Mouse (Mus musculus) neural tube, embryonic 11.5 days (tissue): ENCODE measurements at regions not wholly inside any gene's neighbourhood (a gene's known extent, or its start where the extent isn't known, plus 50 kb on each side); places are given as distances from the start of the nearest gene placed in this dataset.
"Not testable (repeated sequence)": the region's sequence is repeated elsewhere in the genome, so short reads cannot be mapped to it uniquely, and the experiment has no call there.

ENCODE experiments used
- ATAC-seq: fragments of 200-750 bp; cut with Nextera tagmentation; 2 replicates; pipeline ENCODE4 v1.8.0; 2017; ENCODE audit warnings: moderate number of reproducible peaks, mild to moderate bottlenecking, moderate TSS enrichment, moderate library complexity; ENCODE audit not compliant: insufficient read depth, low FRiP score, low TSS enrichment
- DNase-seq: peaks from one replicate; pipeline ENCODE4 v3.0.0-alpha.2; 2015; ENCODE audit warnings: low spot score
- H3K27ac ChIP-seq: fragments of 300-500 bp; sonication (generic); 2 replicates; pipeline ENCODE4 v1.5.1; 2014; ENCODE audit warnings: low read depth, mild to moderate bottlenecking, low read length
- H3K27me3 ChIP-seq: fragments of 300-500 bp; sonication (generic); 2 replicates; pipeline ENCODE4 v1.6.1; 2014; ENCODE audit warnings: mild to moderate bottlenecking, low read length, mixed read lengths; ENCODE audit not compliant: control insufficient read depth, insufficient read depth
- H3K36me3 ChIP-seq: fragments of 300-500 bp; sonication (generic); 2 replicates; pipeline ENCODE4 v1.6.1; 2014; ENCODE audit warnings: mild to moderate bottlenecking, low read length, moderate library complexity, mixed read lengths; ENCODE audit not compliant: control insufficient read depth, insufficient read depth
- H3K4me1 ChIP-seq: fragments of 300-500 bp; sonication (generic); 2 replicates; pipeline ENCODE4 v1.6.1; 2014; ENCODE audit warnings: low read length, mixed read lengths; ENCODE audit not compliant: control insufficient read depth, insufficient read depth
- H3K4me2 ChIP-seq: fragments of 300-500 bp; sonication (generic); 2 replicates; pipeline ENCODE4 v1.6.1; 2014; ENCODE audit warnings: low read depth, mild to moderate bottlenecking, moderate library complexity
- H3K4me3 ChIP-seq: fragments of 300-500 bp; sonication (generic); 2 replicates; pipeline ENCODE4 v1.5.1; 2014; ENCODE audit warnings: low read depth, low read length
- H3K9ac ChIP-seq: fragments of 300-500 bp; sonication (generic); 2 replicates; pipeline ENCODE4 v1.6.1; 2014; ENCODE audit warnings: mild to moderate bottlenecking, low read length
- H3K9me3 ChIP-seq: fragments of 300-500 bp; sonication (generic); 2 replicates; pipeline ENCODE4 v1.6.1; 2016; ENCODE audit warnings: low read length; ENCODE audit not compliant: control insufficient read depth
- WGBS: fragments of 180-500 bp; shearing (Covaris S2); extraction: QIAGEN DNeasy Blood & Tissue Kit; methylation state at CpG from one replicate; pipeline ENCODE4 v1.1.7; 2014; 5-methylcytosine and 5-hydroxymethylcytosine counted together

DNA sequence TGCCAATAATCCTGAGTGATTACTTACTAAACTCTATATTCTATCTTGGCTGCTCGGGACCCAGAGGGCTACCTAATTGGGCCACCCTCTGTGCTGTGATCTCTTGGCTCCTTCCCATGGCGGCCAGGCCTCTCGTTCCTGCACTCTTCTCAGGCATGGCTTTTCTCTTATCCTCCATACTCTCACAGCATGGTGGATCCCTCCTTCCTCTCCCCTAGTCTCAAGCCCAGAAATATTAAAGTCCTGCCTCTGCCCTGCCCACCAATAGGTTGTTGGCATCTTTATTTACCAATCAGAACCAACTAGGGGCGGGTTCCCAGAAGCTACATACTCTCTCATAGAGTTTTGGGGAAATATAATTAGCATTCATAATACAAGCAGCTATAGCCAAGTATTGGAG is 100.6 kb upstream of the Mocs1 start:
- no peak for DNase-seq
- H3K4me2 ChIP-seq, result no peak overlapping the region
- no peaks in the 10 kb centered on the region for H3K4me1 ChIP-seq
- no peak overlapping the region for H3K27ac ChIP-seq
- no peak overlapping the region for H3K9ac ChIP-seq
- H3K36me3 ChIP-seq, result no peaks in the 10 kb centered on the region
- no peak overlapping the region for H3K4me3 ChIP-seq
- no peak for ATAC-seq
- WGBS, result 70% methylated on average over 4 of the region's 4 CpGs
- H3K9me3 ChIP-seq, result no peaks in the 10 kb centered on the region
- no peaks in the 10 kb centered on the region for H3K27me3 ChIP-seq

GRCm38 (mm10) chr17:49335318-49335717 is 92.8 kb upstream of the Mocs1 start:
- Histone ChIP-seq H3K4me3 (no peak overlapping the region), H3K9ac (no peak overlapping the region), H3K27me3 (no peaks in the 10 kb centered on the region), H3K4me1 (no peaks in the 10 kb centered on the region), H3K36me3 (no peaks in the 10 kb centered on the region), H3K27ac (no peak overlapping the region), H3K4me2 (no peak overlapping the region), H3K9me3 (no peaks in the 10 kb centered on the region)
- DNase-seq, result no peak
- 66% methylated on average over 5 of the region's 5 CpGs for WGBS
- ATAC-seq, result no peak

DNA sequence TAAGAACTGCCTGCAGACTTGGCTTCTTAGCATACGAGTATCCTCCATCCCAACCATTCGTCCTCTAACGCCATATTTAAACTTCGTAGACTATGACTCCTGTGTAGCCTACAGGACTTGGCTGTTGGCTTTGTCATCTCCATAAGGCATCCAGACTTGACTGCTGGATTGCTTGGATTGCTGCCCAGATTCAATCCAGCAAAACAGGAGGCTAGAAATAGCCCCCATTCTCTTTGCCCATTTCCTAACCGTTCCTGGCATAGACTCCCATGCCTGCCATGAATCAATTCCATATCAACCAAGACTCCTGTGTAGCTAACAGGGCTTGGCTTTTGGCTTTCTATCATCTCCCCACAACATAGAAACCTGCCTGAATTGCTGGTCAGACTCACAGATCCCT is 90.3 kb upstream of the Mocs1 start:
- Histone ChIP-seq H3K4me3 (no peak overlapping the region), H3K36me3 (no peaks in the 10 kb centered on the region), H3K9me3 (no peaks in the 10 kb centered on the region), H3K27me3 (no peaks in the 10 kb centered on the region), H3K4me1 (no peaks in the 10 kb centered on the region), H3K9ac (no peak overlapping the region), H3K27ac (no peak overlapping the region), H3K4me2 (no peak overlapping the region)
- WGBS, result 92% methylated on average over 5 of the region's 5 CpGs
- DNase-seq, result no peak
- ATAC-seq, result no peak

- Histone ChIP-seq H3K4me2 (no peak overlapping the region), H3K4me3 (no peak overlapping the region), H3K9me3 (no peaks in the 10 kb centered on the region), H3K27ac (no peak overlapping the region), H3K27me3 (no peaks in the 10 kb centered on the region), H3K36me3 (no peaks in the 10 kb centered on the region), H3K4me1 (no peaks in the 10 kb centered on the region), H3K9ac (no peak overlapping the region)
- ATAC-seq (no peak), DNase-seq (no peak)
- WGBS, result 75% methylated on average over 2 of the region's 2 CpGs
Measured at GRCm38 (mm10) chr17:49342636-49343035, 85.5 kb upstream of the Mocs1 start.

DNA sequence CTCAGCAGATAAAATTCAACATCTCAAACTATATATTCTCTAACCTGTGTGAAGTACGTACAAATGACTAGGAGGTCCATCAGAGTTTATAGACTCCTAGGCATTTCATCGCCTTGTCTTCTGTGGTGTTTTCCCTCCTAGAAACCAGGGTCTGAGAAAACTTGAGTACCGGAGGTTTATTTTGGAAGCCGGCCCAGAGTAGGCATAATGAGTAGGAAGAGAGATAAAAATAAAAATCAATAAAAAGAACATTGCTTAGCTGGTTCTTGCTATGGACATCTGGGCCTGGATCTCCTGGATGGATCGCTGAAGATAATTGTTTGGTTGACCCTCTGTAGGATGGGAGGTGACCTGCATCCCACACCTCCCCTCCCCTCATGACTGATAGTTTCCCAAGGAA is 81.5 kb upstream of the Mocs1 start:
- H3K9ac ChIP-seq, result no peak overlapping the region
- H3K4me2 ChIP-seq, result no peak overlapping the region
- 93% methylated on average over 5 of the region's 5 CpGs for WGBS
- ATAC-seq (no peak), DNase-seq (no peak)
- no peak overlapping the region for H3K4me3 ChIP-seq
- no peaks in the 10 kb centered on the region for H3K27me3 ChIP-seq
- no peaks in the 10 kb centered on the region for H3K36me3 ChIP-seq
- no peak overlapping the region for H3K27ac ChIP-seq
- H3K4me1 ChIP-seq, result no peaks in the 10 kb centered on the region
- no peaks in the 10 kb centered on the region for H3K9me3 ChIP-seq

DNA sequence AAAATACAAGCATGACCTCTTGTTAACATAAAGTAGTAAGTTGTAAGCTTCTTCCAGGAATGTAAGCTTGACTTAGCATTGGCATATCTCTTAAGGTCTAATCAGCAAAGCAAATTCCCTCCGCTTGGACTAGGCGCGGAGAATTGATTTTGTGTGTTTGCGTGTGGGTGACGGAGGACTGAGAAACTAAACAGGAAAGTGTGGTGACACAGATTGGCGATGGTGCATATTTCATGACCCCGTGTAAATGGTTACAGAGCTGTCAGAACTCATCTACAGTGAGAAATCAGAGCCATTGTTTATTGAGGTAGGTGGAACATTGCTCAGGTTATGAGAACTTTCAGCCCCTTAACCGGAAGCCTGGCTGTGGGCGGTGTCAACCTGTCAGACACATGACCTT is 78.8 kb upstream of the Mocs1 start:
- no peaks in the 10 kb centered on the region for H3K36me3 ChIP-seq
- DNase-seq (no peak), ATAC-seq (no peak)
- H3K9ac ChIP-seq, result no peak overlapping the region
- no peaks in the 10 kb centered on the region for H3K4me1 ChIP-seq
- no peak overlapping the region for H3K4me2 ChIP-seq
- no peaks in the 10 kb centered on the region for H3K27me3 ChIP-seq
- 71% methylated on average over 9 of the region's 9 CpGs for WGBS
- H3K27ac ChIP-seq, result no peak overlapping the region
- no peaks in the 10 kb centered on the region for H3K9me3 ChIP-seq
- H3K4me3 ChIP-seq, result no peak overlapping the region

GRCm38 (mm10) chr17:49359212-49359611 is 69.0 kb upstream of the Mocs1 start:
- Histone ChIP-seq H3K9me3 (no peaks in the 10 kb centered on the region), H3K9ac (no peak overlapping the region), H3K27ac (no peak overlapping the region), H3K4me2 (no peak overlapping the region), H3K36me3 (no peaks in the 10 kb centered on the region), H3K4me1 (no peaks in the 10 kb centered on the region), H3K27me3 (no peaks in the 10 kb centered on the region), H3K4me3 (no peak overlapping the region)
- no peak for DNase-seq
- ATAC-seq, result no peak

GRCm38 (mm10) chr17:49360251-49360650 is 67.9 kb upstream of the Mocs1 start:
- H3K4me1 ChIP-seq, H3K9me3 ChIP-seq, H3K9ac ChIP-seq, H3K27ac ChIP-seq, H3K4me3 ChIP-seq, H3K27me3 ChIP-seq, ATAC-seq, H3K4me2 ChIP-seq, H3K36me3 ChIP-seq, DNase-seq: not testable (repeated sequence)
- WGBS, result 44% methylated on average over 6 of the region's 6 CpGs

DNA sequence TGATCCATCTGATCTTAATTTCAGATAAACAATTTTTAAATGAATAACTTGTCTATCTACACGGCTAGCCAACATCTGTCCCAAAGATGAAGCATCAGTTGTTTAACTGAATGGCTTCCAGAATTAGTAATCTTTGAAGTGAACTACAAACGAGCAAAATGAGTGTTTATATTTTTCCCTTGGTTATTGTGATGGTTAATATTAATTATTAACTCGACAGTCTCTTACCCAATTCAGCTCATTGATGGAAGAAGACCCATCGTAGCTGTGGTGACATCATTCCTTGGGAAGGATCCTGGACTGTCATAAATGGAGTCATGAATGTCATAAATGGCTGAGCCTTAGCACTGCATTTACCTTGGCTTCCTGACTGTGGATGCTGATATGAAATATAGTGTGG is 60.4 kb upstream of the Mocs1 start:
- WGBS, result 77% methylated on average over 4 of the region's 4 CpGs
- Histone ChIP-seq H3K27ac (no peak overlapping the region), H3K4me3 (no peak overlapping the region), H3K9ac (no peak overlapping the region), H3K27me3 (no peaks in the 10 kb centered on the region), H3K9me3 (no peaks in the 10 kb centered on the region), H3K36me3 (no peaks in the 10 kb centered on the region), H3K4me1 (no peaks in the 10 kb centered on the region), H3K4me2 (no peak overlapping the region)
- DNase-seq (no peak), ATAC-seq (no peak)
